Mouse (Mus musculus) 3T3-L1 (cell line): ENCODE measurements at regions not wholly inside any gene's neighbourhood (a gene's known extent, or its start where the extent isn't known, plus 50 kb on each side); places are given as distances from the start of the nearest gene placed in this dataset.

Source experiments
- DNase-seq: peaks from one replicate; pipeline ENCODE4 v3.0.0-alpha.2; 2015; ENCODE audit warnings: low read depth, low spot score

DNA sequence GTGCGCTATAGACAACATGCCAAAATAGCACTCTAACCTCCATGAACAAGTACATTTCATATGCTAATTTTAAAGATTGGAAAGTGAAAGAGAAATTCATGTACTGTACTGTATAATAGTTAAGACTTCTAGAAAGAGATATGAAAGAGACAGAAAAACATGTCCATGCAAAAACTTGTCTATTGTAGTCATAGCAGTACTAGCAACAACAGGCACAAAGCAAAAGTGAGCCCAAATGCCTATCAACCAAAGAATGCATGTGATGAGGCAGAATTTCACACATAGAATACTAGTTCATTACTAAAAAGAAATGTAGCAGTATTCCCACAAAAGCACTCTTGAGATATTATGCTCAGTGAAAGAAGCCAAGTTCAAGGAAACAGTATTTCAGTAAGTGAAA, 180.4 kb upstream of the Steap4 start:
- DNase-seq, result no peak

DNA sequence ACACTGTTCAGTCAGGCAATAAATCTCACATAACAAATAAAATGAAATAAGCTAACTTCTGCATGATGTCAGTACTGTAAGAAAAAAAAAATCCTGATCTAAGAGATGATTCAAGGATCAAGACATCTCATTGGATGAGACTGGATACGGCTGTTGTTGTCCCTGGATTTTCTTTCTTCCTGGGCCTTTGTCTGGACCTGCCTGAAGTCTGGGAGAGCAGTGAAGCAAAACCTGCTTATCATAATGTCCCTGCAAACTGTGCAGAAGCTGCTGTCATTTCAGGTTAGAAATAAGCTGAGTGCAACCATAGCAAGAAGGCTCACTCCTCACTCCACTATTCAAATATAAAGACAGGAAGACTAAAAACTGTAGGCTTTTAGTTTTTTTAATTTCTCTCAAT, 178.0 kb upstream of the Steap4 start:
- DNase-seq, result no peak

GRCm38 (mm10) chr5:7788406-7788805, 171.9 kb upstream of the Steap4 start:
- no peak for DNase-seq

DNA sequence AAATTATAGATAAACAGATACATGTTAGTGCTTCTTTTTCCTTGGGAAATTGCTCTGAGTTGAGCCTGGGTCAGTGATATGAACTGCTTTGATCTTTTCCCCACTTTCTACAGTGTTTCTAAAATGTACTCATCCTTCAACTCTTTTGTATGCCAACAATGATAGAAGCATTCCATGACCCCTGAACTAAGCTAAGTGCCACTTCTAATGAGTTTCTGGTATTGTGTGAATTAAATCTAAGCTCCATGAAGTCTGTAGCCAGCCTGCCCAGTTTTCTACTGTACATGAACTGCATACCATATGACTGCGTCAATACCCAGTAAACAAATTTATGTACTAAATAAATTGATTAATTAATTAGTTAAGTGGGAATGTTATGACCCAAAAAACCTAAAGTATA, 171.1 kb upstream of the Steap4 start:
- DNase-seq, result no peak

DNA sequence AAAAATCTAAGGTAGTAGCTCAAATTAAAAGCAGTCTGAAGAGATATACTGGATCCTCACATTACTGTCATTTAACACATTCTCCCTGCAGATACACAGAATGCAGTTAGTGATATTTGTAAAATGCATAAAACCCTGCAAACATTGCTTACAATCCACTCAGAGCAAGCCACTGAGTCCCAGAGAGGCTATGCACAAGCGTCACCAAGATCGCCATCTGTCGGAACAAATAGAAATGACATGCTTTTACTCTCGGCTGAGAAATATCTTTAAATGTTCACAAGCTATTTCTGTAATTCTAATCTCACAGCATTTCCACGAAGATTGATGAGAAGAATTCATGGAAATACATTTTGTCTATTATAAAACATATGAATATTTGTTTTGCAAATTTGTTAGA, 139.7 kb upstream of the Steap4 start:
- peak; percentile 25 for DNase-seq

DNA sequence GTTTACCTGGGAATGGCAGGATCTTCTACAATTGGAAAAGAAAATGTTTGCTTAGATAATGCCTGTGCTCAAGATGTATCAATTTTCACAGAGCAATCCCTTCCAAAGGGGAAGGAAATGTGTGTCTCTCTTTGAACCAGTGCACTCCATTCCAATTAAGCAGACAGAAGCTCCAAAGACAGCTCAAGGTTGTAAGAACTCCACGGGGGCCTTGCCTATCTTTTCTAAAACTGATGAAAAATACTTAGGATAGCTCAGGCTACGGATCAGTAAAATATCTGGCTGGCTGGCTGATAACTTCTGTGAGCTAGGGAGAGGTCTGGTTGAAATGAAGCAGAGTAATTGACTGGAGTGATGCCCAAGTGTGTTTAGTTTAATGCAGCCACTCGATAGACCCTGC, 138.6 kb upstream of the Steap4 start:
- DNase-seq, result no peak

DNA sequence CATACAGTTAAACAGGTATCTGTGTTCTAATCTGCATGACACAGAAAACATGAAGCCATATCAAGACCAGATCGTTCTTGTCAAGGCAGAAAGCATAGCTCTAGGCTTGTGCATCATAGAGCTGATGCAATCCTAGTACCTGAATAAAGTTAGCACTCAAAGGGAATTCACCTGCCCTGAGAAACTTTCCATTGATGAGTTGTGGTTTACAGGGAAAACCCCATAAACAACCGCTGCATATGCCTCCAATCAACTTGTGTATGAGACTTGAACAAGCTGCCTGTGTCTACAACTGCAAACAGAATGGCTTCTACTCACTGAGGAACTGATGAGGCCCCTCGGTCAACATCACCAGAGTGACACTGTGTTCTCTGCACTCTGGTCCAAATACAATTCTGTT, 130.6 kb upstream of the Steap4 start:
- DNase-seq, result no peak

- no peak for DNase-seq
Observed at GRCm38 (mm10) chr5:7833812-7834211, 126.4 kb upstream of the Steap4 start.

- no peak for DNase-seq
Observed at GRCm38 (mm10) chr5:7863047-7863446, 97.2 kb upstream of the Steap4 start.

DNA sequence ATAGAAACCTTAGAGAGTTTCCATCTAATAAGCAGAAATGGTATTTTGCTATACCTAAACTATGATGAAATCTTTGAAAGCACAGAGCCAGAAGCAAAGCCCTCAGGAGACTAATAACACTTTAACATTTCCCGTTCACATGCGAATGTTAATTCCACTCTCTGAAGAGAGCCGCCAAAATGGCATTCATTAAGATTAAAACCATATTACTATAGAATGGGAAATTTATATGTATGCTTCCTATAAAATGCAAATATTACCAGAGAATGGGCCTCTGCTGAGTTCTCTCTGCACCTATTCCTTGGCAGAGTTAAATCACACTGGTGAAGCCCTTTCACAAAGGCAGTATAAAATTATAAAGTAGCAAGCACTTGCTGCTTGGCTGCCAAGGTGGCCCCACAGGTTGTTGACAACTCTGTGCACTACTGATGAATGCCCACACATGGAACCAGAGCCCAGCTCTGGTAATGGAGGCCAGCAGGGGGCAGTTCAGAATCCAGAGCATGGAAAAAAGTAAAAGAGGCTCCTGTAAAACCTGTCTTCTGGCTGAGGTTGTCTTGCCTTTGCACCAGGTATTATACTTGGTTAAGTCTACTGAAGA, 94.1 kb upstream of the Steap4 start:
- DNase-seq, result no peak

DNA sequence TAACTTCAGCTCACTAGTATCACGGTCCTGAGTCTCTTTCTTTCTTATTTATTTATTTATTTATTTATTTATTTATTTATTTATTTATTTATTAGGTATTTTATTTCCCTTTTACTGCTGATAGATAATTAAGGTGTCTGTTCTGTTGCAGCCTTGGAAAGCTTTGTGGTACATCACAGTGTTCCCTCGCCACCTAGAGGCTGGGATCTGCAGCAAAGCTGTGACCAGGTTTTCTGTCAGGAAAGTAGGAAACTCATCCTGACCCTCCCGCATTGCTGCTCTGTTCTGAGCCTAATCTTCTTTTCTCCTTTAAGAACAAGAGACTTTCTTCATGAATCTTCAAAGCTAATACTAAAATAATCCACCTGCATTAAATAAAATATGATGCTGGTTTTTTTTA, 60.7 kb upstream of the Steap4 start:
- DNase-seq, result peak; percentile 13
